Mouse (Mus musculus): ENCODE measurements around the gene Fads6.

Fads6 gene

GRCm38 (mm10) chr11:115275509-115275908, 22.0 kb downstream of the Fads6 start:
- DNase-seq: no peak

DNA sequence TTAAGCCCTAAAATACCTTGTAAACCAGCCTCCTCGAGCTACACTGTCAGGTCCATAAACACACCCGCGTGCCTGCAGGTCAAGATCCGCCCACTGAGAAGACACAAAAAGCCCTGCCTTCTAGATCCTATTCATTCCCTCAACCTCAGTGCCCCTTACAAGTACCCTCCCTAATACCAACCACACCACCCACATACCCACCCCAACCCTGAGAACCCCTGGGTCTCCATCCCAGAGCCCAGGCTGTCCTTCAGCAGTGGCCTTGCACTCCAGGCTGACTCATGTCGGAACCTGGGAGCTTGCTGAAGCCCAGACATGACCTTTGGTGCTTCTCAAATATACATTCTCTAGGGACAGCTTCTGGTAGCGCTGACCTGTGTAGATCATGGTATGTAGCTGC, 22.7 kb downstream of the Fads6 start:
- no peak for DNase-seq

DNA sequence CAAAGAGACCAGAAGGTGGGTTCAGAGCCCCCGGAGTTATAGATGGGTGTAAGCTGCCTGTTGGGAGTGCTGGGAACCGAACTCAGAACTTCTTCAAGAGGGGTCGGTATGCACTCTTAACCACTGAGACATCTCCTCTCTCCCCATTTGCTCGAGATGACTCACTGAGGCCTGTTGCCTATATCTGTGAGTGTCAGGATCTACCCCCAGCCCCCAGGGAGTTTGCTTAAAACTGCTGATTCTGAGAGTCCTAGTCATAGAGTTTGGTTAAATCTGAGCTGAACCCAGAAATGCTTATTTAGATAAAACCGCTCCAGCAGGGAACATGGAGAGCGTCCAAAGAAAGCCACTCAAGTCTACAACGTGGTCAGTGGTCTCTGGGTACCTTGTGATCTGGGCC, 23.3 kb downstream of the Fads6 start:
- DNase-seq: no peak

- DNase-seq: no peak
Measured at GRCm38 (mm10) chr11:115273735-115274134, 23.7 kb downstream of the Fads6 start.

GRCm38 (mm10) chr11:115272894-115273498, 24.5 kb downstream of the Fads6 start:
- DNase-seq: no peak

GRCm38 (mm10) chr11:115271481-115271880, 26.0 kb downstream of the Fads6 start:
- no peak for DNase-seq

- no peak for DNase-seq
Measured at GRCm38 (mm10) chr11:115271052-115271451, 26.4 kb downstream of the Fads6 start.

GRCm38 (mm10) chr11:115270148-115270861, 27.2 kb downstream of the Fads6 start:
- DNase-seq: peak; percentile 93 to 97

GRCm38 (mm10) chr11:115269330-115270066, 28.0 kb downstream of the Fads6 start:
- DNase-seq: no peak

GRCm38 (mm10) chr11:115267958-115268357, 29.5 kb downstream of the Fads6 start:
- no peak for DNase-seq

DNA sequence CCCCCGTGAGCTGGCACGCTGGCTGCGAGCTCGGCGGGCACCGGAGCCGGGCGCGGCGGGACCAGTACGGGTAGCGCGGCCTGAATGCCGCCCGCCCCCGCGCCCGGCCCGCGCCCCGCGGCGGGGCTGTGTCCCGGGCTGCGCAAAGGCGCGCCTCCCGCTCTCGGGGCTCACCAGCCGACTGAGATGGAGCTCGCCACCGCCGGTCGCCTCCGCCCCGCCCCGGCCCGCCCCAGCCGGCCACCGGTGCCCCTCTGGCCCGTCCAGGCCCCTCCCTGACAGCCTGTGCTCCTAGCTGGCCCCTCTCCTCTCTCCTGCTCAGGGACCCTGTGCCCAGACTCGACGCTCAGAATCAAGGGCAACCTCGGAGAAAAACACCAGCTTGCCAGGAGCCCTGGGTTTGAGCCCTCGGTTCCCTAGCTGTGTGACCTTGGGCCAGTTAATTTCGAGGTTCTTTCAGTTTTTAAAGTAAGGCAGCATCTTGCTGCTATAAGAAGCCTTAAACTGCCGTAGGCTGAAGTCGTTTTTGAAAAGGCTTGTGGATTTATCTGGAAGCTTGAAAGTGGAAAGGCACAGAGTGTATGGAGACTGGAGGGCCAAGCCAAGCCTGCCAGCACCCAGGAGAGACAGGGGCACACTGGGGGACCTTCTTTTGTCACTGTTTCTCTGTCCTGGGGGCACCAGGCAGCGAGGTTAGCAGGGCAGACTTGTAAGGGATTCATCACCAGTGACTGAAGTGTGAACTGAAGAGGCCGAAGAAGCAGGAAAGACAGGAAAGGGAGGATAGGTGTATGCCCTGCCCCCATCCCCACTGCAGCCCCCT, 30.2 kb downstream of the Fads6 start, which contains the start of gene Grin2c:
Gene Grin2c (minus strand): TSS at position 183 of the 823 bp plus-strand sequence.
- peak; percentile 75 to 78 for DNase-seq

GRCm38 (mm10) chr11:115266400-115266778, 31.1 kb downstream of the Fads6 start:
- peak; percentile 70 to 75 for DNase-seq

DNA sequence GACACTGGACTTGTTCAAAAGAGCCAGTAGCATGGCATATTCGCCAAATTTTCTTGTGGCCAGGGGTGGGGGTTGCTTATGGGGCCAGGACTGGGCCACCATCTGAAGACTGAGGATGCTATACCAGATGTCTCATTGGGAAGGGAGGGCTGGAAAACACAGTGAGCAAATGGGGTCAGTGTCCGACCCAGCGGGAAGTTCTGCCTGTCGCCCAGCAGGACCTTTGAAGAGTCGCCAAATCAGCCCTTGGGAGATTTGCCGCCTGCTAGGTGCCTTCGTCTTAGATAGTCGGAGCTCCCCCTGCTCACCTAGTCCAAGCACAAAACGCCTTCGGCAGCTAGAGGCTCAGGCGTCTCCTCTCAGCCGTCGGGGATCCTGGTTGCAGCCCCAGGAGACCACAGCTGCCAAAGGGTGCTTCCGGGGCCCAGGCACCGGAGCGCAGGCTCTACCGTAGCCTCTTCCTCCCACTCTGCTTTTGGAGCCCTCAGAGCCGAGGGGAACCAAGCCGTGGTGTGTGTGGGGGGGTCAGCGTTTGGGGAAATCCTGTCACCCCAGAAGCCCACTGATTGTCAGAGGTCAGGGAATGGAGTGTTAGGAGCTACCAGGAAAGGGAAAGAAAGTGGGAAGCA, 31.6 kb downstream of the Fads6 start:
- peak; percentile 72 to 81 for DNase-seq

GRCm38 (mm10) chr11:115264862-115265668, 32.4 kb downstream of the Fads6 start:
- DNase-seq: peak; percentile 49 to 57

DNA sequence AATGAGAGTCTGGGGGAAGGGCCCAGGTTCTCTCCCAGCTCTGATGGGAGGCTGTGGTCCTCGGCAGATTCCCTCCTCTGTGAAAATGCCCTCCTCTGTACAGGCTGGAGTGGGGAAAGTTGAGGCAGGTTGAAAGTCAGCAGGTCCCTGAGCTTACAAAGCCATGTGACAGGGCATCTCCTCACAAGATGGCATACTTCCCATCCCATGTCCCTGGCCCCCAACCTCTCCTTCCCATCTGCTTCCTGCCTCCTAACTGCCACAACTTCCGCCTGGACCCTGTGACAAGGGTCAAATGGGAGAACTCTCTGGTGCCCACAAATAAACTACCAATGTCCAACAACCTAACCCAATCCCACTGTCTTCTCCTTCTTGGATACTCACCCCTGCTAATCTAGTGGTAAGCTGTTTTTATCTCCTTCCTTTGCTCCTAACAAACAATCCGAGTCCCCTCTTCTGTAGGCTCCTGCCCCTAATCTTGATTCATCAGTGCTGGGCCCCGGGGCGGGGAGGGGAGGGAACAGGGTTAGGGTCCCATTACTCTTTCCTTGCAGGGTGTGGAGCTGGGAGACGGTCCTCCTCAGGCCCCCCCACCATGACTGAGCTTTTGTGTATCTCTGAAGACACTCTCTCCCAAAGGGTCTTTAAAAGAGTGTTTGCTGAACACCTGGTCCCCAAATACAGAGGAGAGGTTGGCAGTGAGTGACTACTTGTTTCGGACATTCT, 33.2 kb downstream of the Fads6 start:
- peak; percentile 58 to 59 for DNase-seq

- DNase-seq: peak; percentile 57 to 69
Measured at GRCm38 (mm10) chr11:115262954-115263353, 34.5 kb downstream of the Fads6 start.

GRCm38 (mm10) chr11:115259134-115259533, 38.3 kb downstream of the Fads6 start:
- no peak for DNase-seq

GRCm38 (mm10) chr11:115257775-115258510, 39.5 kb downstream of the Fads6 start:
- DNase-seq: no peak

DNA sequence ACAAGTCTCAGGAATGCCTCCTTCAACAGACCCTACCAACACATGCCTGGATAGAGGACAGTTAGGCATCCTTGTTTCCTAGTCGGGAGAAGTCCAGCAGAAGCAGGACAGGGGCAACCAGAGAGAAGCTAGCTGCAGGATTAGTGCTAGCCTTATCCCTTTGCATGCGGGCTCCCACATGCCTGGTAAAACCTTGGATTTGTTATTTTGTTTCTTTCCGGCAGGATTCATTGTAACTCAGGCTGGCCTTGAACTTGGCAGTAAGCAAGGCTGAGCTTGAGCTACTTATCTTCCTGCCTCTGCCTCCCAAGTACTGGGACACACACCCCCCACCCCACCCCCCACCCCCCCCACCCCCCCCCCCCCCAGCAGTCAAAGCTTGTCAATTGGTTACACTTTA, 46.2 kb downstream of the Fads6 start:
- DNase-seq: no peak
